Mouse (Mus musculus) granulocyte monocyte progenitor cell, adult 5-6 weeks (primary cell): ENCODE results near the gene Cybc1. TPM values are rescaled to one million over a fixed set of nuclear protein-coding genes. Genes with fewer than 3 reads are reported as not detected.

Experiments used
- ATAC-seq: replicated peaks from 2 replicates; pipeline ENCODE4 v1.8.0; 2016; ENCODE audit warnings: mild to moderate bottlenecking, moderate TSS enrichment, inconsistent platforms; ENCODE audit not compliant: poor library complexity, severe bottlenecking
- total RNA-seq, 2 experiments: library from RNA; stranded (forward) in 1 of 2; stranded (reverse) in 1 of 2; fragments of 200-712, 200-1000 nt in 1 of 2; fragments of >200 nt in 1 of 2; fragmentation: Nextera tagmentation in 1 of 2; gene quantifications; 2 replicates each; pipeline ENCODE4 v1.2.3; 2014 to 2017

Cybc1 gene
- total RNA-seq, 2 experiments from 2014 or later, result 51.9 to 54.6 TPM

GRCm38 (mm10) chr11:121219776-121220175 lies 9.3 kb downstream of the Cybc1 start:
- no peak for ATAC-seq

- ATAC-seq, result no peak
Observed at GRCm38 (mm10) chr11:121216831-121217230, 12.3 kb downstream of the Cybc1 start.

GRCm38 (mm10) chr11:121204161-121205006 lies 24.7 kb downstream of the Cybc1 start, which contains the start of the genes Hexdc and Ogfod3:
TSS of gene Hexdc (plus strand) at chr11:121204433.
TSS of gene Ogfod3 (minus strand) at chr11:121204711.
- peak; percentile 97 for ATAC-seq

GRCm38 (mm10) chr11:121203859-121204160 lies 25.3 kb downstream of the Cybc1 start:
- ATAC-seq, result no peak

GRCm38 (mm10) chr11:121201436-121202198 lies 27.5 kb downstream of the Cybc1 start:
- ATAC-seq, result no peak

- ATAC-seq, result no peak
Observed at GRCm38 (mm10) chr11:121200781-121201180, 28.3 kb downstream of the Cybc1 start.

GRCm38 (mm10) chr11:121199851-121200250 lies 29.3 kb downstream of the Cybc1 start:
- no peak for ATAC-seq

GRCm38 (mm10) chr11:121198622-121199021 lies 30.5 kb downstream of the Cybc1 start:
- ATAC-seq, result no peak

GRCm38 (mm10) chr11:121193415-121193814 lies 35.7 kb downstream of the Cybc1 start:
- ATAC-seq, result no peak

GRCm38 (mm10) chr11:121192742-121193141 lies 36.4 kb downstream of the Cybc1 start:
- no peak for ATAC-seq

- no peak for ATAC-seq
Observed at GRCm38 (mm10) chr11:121189681-121190080, 39.4 kb downstream of the Cybc1 start.

- peak; percentile 77 for ATAC-seq
Observed at GRCm38 (mm10) chr11:121176285-121177270, 52.5 kb downstream of the Cybc1 start.

- no peak for ATAC-seq
Observed at GRCm38 (mm10) chr11:121174234-121174633, 54.9 kb downstream of the Cybc1 start.

GRCm38 (mm10) chr11:121173203-121173602 lies 55.9 kb downstream of the Cybc1 start:
- no peak for ATAC-seq

Other genes with a start within 250 kb of the Cybc1 start
- 53.7 and 63.6 TPM in 2 replicates for gene Csnk1d, start 238.0 kb downstream of the Cybc1 start, total RNA-seq (2014; fragmentation: Nextera tagmentation)
- gene Csnk1d, start 238.0 kb downstream of the Cybc1 start, total RNA-seq (2017), result 68.2 and 70.6 TPM in 2 replicates
- gene Cd7, start 189.9 kb downstream of the Cybc1 start, total RNA-seq (2014; fragmentation: Nextera tagmentation), result 6.1 TPM in 1 of 2 replicates, not detected in the other
- not detected in 2 replicates for gene Cd7, start 189.9 kb downstream of the Cybc1 start, total RNA-seq (2017)
- not detected in 2 replicates for gene Sectm1b, start 165.8 kb downstream of the Cybc1 start, total RNA-seq (2014; fragmentation: Nextera tagmentation)
- gene Sectm1b, start 165.8 kb downstream of the Cybc1 start, total RNA-seq (2017), result not detected in 2 replicates
- not detected in 2 replicates for gene Sectm1a, start 148.1 kb downstream of the Cybc1 start, total RNA-seq (2014; fragmentation: Nextera tagmentation)
- not detected in 2 replicates for gene Sectm1a, start 148.1 kb downstream of the Cybc1 start, total RNA-seq (2017)
- gene Tex19.2, start 110.6 kb downstream of the Cybc1 start, total RNA-seq (2014; fragmentation: Nextera tagmentation), result not detected in 2 replicates
- gene Tex19.2, start 110.6 kb downstream of the Cybc1 start, total RNA-seq (2017), result not detected in 2 replicates
- not detected in 2 replicates for gene Tex19.1, start 83.2 kb downstream of the Cybc1 start, total RNA-seq (2014; fragmentation: Nextera tagmentation)
- gene Tex19.1, start 83.2 kb downstream of the Cybc1 start, total RNA-seq (2017), result not detected in 2 replicates
- gene Uts2r, start 69.1 kb downstream of the Cybc1 start, total RNA-seq (2014; fragmentation: Nextera tagmentation), result not detected in 2 replicates
- not detected in 2 replicates for gene Uts2r, start 69.1 kb downstream of the Cybc1 start, total RNA-seq (2017)
- gene Hexdc, start 24.9 kb downstream of the Cybc1 start, total RNA-seq (2014; fragmentation: Nextera tagmentation), result 5.6 and 11.5 TPM in 2 replicates
- 2.4 and 4.8 TPM in 2 replicates for gene Hexdc, start 24.9 kb downstream of the Cybc1 start, total RNA-seq (2017)
- gene Ogfod3, start 24.6 kb downstream of the Cybc1 start, total RNA-seq (2014; fragmentation: Nextera tagmentation), result 13.1 and 15.1 TPM in 2 replicates
- gene Ogfod3, start 24.6 kb downstream of the Cybc1 start, total RNA-seq (2017), result 7.7 and 10.3 TPM in 2 replicates
- gene Narf, start 7.9 kb upstream of the Cybc1 start, total RNA-seq (2014; fragmentation: Nextera tagmentation), result 10.4 and 22.0 TPM in 2 replicates
- 14.7 and 21.0 TPM in 2 replicates for gene Narf, start 7.9 kb upstream of the Cybc1 start, total RNA-seq (2017)
- 35.7 and 40.4 TPM in 2 replicates for gene Foxk2, start 30.7 kb upstream of the Cybc1 start, total RNA-seq (2014; fragmentation: Nextera tagmentation)
- 25.3 and 26.1 TPM in 2 replicates for gene Foxk2, start 30.7 kb upstream of the Cybc1 start, total RNA-seq (2017)
- 31.3 and 68.7 TPM in 2 replicates for gene Wdr45b, start 125.1 kb upstream of the Cybc1 start, total RNA-seq (2014; fragmentation: Nextera tagmentation)
- 42.4 and 52.4 TPM in 2 replicates for gene Wdr45b, start 125.1 kb upstream of the Cybc1 start, total RNA-seq (2017)
- gene Rab40b, start 158.9 kb upstream of the Cybc1 start, total RNA-seq (2014; fragmentation: Nextera tagmentation), result 0.71 TPM in 1 of 2 replicates, not detected in the other
- not detected in 2 replicates for gene Rab40b, start 158.9 kb upstream of the Cybc1 start, total RNA-seq (2017)
- 6.3 and 8.3 TPM in 2 replicates for gene Fn3krp, start 192.1 kb upstream of the Cybc1 start, total RNA-seq (2014; fragmentation: Nextera tagmentation)
- gene Fn3krp, start 192.1 kb upstream of the Cybc1 start, total RNA-seq (2017), result 9.8 and 12.5 TPM in 2 replicates
- not detected in 2 replicates for gene Fn3k, start 205.6 kb upstream of the Cybc1 start, total RNA-seq (2014; fragmentation: Nextera tagmentation)
- gene Fn3k, start 205.6 kb upstream of the Cybc1 start, total RNA-seq (2017), result not detected in 2 replicates
- gene Tbcd, start 222.6 kb upstream of the Cybc1 start, total RNA-seq (2014; fragmentation: Nextera tagmentation), result 42.4 and 51.1 TPM in 2 replicates
- gene Tbcd, start 222.6 kb upstream of the Cybc1 start, total RNA-seq (2017), result 48.7 and 49.5 TPM in 2 replicates